Mouse (Mus musculus) hindbrain, embryonic 13.5 days (tissue): Measurements from ENCODE around the gene Duxbl1. TPM values are rescaled to one million over a fixed set of nuclear protein-coding genes. Genes with fewer than 3 reads are reported as not detected.
"Not testable (repeated sequence)": the region's sequence is repeated elsewhere in the genome, so short reads cannot be mapped to it uniquely, and the experiment has no call there.

Experiments used
- ATAC-seq: fragments of 200-750 bp; cut with Nextera tagmentation; 2 replicates; pipeline ENCODE4 v1.8.0; 2017; ENCODE audit warnings: moderate TSS enrichment; ENCODE audit not compliant: low FRiP score
- H3K27ac ChIP-seq: fragments of 300-500 bp; sonication (generic); 2 replicates; pipeline ENCODE4 v1.5.1; 2015; ENCODE audit warnings: inconsistent platforms, mild to moderate bottlenecking, moderate library complexity
- H3K27me3 ChIP-seq: fragments of 300-500 bp; sonication (generic); 2 replicates; pipeline ENCODE4 v1.6.1; 2015; ENCODE audit warnings: mild to moderate bottlenecking, inconsistent platforms
- H3K36me3 ChIP-seq: fragments of 300-500 bp; sonication (generic); 2 replicates; pipeline ENCODE4 v1.6.1; 2015; ENCODE audit warnings: mild to moderate bottlenecking, inconsistent platforms
- H3K4me1 ChIP-seq: fragments of 300-500 bp; sonication (generic); replicated peaks from 2 replicates; pipeline ENCODE4 v1.6.1; 2015; ENCODE audit warnings: inconsistent platforms
- H3K4me2 ChIP-seq: fragments of 300-500 bp; sonication (generic); 2 replicates; pipeline ENCODE4 v1.6.1; 2015; ENCODE audit warnings: inconsistent platforms, mild to moderate bottlenecking, moderate library complexity
- H3K4me3 ChIP-seq: fragments of 300-500 bp; sonication (generic); 2 replicates; pipeline ENCODE4 v1.5.1; 2015; ENCODE audit warnings: mild to moderate bottlenecking, inconsistent platforms
- H3K9ac ChIP-seq: fragments of 300-500 bp; sonication (generic); 2 replicates; pipeline ENCODE4 v1.6.1; 2015; ENCODE audit warnings: mild to moderate bottlenecking, inconsistent platforms
- H3K9me3 ChIP-seq: fragments of 300-500 bp; sonication (generic); 2 replicates; pipeline ENCODE4 v1.6.1; 2016; ENCODE audit warnings: inconsistent platforms
- WGBS: fragments of 180-500 bp; shearing (Covaris S2); methylation state at CpG from one replicate; pipeline ENCODE4 v1.1.7; 2015; 5-methylcytosine and 5-hydroxymethylcytosine counted together
- polyA plus RNA-seq: library from polyadenylated mRNA; unstranded; fragments of >200 nt; fragmentation: Nextera tagmentation; extraction: Ambion mirVana; gene quantifications from 2 replicates; pipeline ENCODE4 v1.2.1, GENCODE M21; 2015

Gene Duxbl1
- 4.9 and 5.7 TPM in 2 replicates for polyA plus RNA-seq

DNA sequence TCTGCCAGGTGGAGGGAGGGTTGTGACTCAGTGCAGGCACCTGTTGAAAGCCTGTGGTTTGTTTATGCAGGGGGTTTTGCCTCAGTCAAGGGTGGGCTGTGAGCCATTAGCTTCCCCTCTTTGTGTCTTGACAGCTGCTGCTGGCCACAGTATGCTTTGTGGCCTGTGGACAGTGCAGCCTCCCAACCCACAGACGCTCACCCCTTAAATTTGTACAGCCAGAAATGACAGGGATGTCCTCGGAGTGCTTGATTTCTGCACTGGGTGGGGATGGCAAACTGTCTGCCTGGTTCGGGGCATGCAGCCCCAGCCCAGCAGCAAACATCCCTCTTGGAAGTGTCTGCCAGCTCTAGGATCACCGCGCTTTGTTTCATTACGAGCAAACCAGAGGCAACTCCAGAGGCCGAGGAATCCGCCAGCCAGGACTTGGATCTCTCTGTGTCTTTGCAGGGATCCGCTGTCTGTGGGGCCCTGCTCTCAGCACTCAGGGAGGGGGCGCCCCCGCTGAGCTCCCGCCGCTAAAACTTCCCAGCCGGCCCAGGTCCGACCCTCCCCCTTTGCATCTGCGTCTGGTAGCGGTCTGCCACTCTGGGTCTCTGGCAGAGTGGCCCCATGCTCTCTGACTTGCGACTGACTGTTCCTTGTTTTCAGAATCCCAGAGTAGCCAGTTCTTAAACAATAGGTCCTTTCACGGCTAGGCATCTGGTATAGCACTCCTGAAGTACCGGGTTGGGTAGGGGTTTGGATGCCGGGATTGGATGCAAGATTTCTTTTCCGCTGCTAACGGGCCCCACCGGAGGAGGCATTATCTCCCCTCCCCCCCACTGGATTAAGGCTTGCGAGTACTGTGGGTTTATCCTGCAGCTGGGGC, at the start of gene Duxbl1:
TSS of gene Duxbl1 (plus strand) at position 207 of the 871 bp plus-strand sequence.
- H3K27me3 ChIP-seq, H3K4me1 ChIP-seq, H3K36me3 ChIP-seq, H3K9me3 ChIP-seq: not testable (repeated sequence)
- no CpG with 5 or more reads among the region's 25 CpGs for WGBS
- H3K9ac ChIP-seq, result peak within 1 kb of the TSS; percentile 61; the same call in 1 of the 2 replicates
- H3K4me2 ChIP-seq, result peak within 1 kb of the TSS; percentile 43
- H3K27ac ChIP-seq, result peak within 1 kb of the TSS; percentile 94
- H3K4me3 ChIP-seq, result peak within 1 kb of the TSS; percentile 31
- peak; percentile 92 for ATAC-seq

GRCm38 (mm10) chr14:25936867-25937630, 41.3 kb upstream of the Duxbl1 start:
- no CpG with 5 or more reads among the region's 5 CpGs for WGBS
- H3K4me2 ChIP-seq, H3K9ac ChIP-seq, H3K36me3 ChIP-seq, H3K4me3 ChIP-seq, H3K4me1 ChIP-seq, H3K9me3 ChIP-seq, ATAC-seq, H3K27me3 ChIP-seq, H3K27ac ChIP-seq: not testable (repeated sequence)

DNA sequence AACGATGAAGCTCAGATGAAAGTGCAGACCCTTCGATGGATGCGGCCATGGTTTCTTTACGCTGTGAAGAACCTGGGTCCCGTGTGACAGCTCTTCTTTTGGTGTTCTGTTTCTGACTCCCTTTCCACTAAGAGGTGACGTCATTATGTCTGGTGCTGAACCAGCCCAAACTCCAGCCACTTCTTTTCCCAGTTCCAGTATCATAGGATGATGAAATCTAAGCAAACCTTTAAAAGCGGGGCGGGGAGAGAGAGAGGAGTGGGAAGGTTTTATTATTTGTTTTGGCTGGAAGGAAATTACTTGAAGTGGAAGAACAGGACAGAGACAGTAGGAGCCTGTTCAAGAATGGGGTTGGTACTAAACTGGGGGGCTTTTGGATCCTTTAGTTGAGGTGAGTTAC, 40.4 kb upstream of the Duxbl1 start, which contains the start of gene Cphx1:
TSS of gene Cphx1 (plus strand) at position 301 of the 400 bp plus-strand sequence.
- H3K4me3 ChIP-seq, H3K4me1 ChIP-seq, H3K9me3 ChIP-seq, H3K36me3 ChIP-seq, H3K27me3 ChIP-seq, H3K9ac ChIP-seq, H3K4me2 ChIP-seq, H3K27ac ChIP-seq, ATAC-seq: not testable (repeated sequence)
- no CpG with 5 or more reads among the region's 8 CpGs for WGBS

DNA sequence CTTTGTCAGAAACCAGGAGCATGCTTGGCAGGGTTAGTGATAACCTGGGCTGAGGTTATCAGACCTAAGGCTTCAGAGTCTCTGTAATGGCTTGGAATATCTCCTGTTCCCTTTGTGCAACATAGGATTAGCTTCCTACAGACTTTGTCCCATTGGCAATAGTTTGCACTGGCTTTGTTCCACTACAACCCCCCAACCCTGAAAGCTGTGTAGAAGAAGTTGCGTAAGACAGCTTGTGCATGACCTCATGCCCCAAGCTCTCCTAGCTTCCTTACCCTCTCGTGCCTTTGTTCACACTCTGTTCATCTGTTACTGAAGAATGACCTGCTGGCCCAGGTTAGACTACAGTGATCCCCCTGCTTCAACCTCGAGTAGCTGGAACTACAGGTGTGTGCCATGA, 20.5 kb upstream of the Duxbl1 start:
- not testable (repeated sequence) for ATAC-seq, H3K27me3 ChIP-seq, H3K4me2 ChIP-seq, H3K9ac ChIP-seq, H3K4me1 ChIP-seq, H3K36me3 ChIP-seq, H3K27ac ChIP-seq, H3K9me3 ChIP-seq, H3K4me3 ChIP-seq
- no CpG with 5 or more reads among the region's 3 CpGs for WGBS

DNA sequence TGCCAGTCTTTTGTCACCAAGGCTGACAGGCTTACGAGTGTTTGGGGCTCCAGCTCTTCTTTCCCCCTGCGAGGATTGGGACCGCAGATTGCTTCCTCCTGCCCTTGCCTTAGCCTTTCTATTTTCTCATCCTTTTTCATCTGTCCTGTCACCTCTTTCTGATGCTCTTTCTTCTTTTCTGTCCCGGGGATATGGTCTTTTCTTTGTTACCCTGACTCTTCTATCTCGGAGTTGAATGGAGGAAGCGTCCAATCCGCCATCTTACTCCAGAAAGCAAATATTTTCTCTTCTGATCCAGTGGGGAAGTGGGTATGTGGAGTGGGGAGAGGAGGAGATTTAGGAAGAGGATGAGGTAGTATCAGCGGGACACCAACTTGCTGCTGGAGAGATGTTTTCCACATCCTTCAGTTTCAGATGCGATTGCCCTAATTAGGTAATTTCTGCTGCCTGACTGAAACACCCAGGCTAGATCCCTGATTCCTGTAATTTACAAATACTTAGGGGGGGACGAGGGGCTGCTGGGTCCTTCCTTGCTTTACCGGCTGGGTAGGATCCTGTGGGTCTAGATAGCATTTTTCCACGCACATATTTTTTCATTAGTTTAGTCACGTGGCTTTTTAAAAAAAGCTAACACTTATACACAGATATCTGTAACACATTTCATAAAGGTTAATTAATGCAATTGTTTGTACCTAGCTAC, 1.0 kb downstream of the Duxbl1 start:
- not testable (repeated sequence) for H3K4me1 ChIP-seq, H3K27me3 ChIP-seq, H3K9me3 ChIP-seq, H3K36me3 ChIP-seq
- Histone ChIP-seq H3K4me2 (peak overlapping the region; percentile 43), H3K27ac (peak overlapping the region; percentile 94), H3K9ac (peak overlapping the region; percentile 61; the same call in 1 of the 2 replicates), H3K4me3 (peak overlapping the region; percentile 31)
- ATAC-seq, result peak; percentile 73
- 0% methylated on average over 7 of the region's 13 CpGs for WGBS

DNA sequence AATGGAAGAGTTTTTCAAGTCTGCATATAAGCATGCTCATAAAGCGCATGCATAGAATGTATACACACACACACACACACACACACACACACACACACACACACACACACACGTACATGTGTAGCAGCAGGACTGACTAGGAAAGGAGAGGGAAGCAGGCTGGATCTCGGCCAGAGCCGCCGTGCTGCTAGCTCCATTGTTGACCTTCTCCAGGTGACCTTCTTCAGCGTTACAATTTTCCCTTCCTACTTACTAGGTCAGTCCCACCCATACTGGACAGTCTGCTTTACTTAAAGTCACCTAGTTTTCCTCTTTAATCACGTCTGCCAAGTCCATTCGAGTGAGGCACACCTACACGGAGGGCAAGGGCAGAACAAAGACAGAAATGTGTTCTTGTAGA, 3.5 kb downstream of the Duxbl1 start:
- H3K9me3 ChIP-seq, H3K4me3 ChIP-seq, ATAC-seq, H3K4me1 ChIP-seq, H3K36me3 ChIP-seq, H3K9ac ChIP-seq, H3K27me3 ChIP-seq, H3K4me2 ChIP-seq, H3K27ac ChIP-seq: not testable (repeated sequence)
- 79% methylated on average over 5 of the region's 9 CpGs for WGBS

DNA sequence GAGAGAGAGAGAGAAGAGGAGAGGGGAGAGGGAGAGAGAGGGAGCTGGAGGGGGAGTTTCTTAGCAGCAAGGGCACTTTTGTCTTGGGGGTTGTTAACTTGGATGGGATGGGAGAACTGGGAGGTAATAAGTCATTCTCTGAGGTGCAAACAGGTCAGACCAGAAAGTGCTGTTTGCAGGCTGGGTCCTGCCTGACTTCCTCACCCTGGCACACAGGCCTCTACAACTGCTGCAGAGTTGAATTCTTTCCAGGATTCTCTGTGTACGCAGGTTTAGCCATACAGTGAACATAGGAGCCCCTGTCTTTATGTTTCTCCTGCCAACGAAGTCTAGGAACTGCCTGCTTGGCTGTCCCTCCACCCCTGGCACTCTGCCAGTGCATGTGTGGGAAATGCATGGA, 29.1 kb downstream of the Duxbl1 start:
- H3K36me3 ChIP-seq, ATAC-seq, H3K27me3 ChIP-seq, H3K27ac ChIP-seq, H3K4me2 ChIP-seq, H3K4me1 ChIP-seq, H3K9ac ChIP-seq, H3K9me3 ChIP-seq, H3K4me3 ChIP-seq: not testable (repeated sequence)
- WGBS, result no CpG with 5 or more reads among the region's 2 CpGs

DNA sequence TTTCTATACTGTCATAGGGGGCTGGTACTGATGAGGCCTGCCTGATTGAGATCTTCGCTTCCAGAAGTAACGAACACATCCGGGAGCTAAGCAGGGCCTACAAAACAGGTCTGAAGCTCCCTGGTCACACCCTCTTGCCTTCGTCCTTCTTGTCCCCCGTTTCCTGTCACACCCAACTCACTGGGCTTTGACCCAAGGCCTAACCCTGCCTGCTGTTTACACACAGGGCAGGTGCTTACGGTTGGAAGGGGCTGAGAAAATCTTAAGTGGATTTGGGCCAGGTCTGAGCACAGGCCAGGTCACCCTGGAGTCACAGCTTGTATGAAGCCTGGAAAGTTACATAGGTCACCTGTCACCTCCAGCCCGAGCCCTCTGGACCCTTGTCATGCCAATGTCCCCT, 38.0 kb downstream of the Duxbl1 start:
- not testable (repeated sequence) for H3K4me3 ChIP-seq, H3K27ac ChIP-seq, H3K4me1 ChIP-seq, H3K9me3 ChIP-seq, H3K9ac ChIP-seq, H3K4me2 ChIP-seq, H3K36me3 ChIP-seq, ATAC-seq, H3K27me3 ChIP-seq
- WGBS, result no CpG with 5 or more reads among the region's 7 CpGs

- H3K9me3 ChIP-seq, H3K27ac ChIP-seq, H3K36me3 ChIP-seq, H3K4me1 ChIP-seq, H3K9ac ChIP-seq, H3K27me3 ChIP-seq, H3K4me3 ChIP-seq, H3K4me2 ChIP-seq, ATAC-seq: not testable (repeated sequence)
- WGBS, result no CpG with 5 or more reads among the region's 9 CpGs
Observed at GRCm38 (mm10) chr14:26021555-26021954, 43.2 kb downstream of the Duxbl1 start.

- H3K27me3 ChIP-seq, H3K36me3 ChIP-seq, H3K9me3 ChIP-seq, H3K9ac ChIP-seq, H3K4me1 ChIP-seq, H3K4me2 ChIP-seq, H3K27ac ChIP-seq, ATAC-seq, H3K4me3 ChIP-seq: not testable (repeated sequence)
- WGBS, result no CpG with 5 or more reads among the region's 6 CpGs
Observed at GRCm38 (mm10) chr14:26022831-26023230, 44.5 kb downstream of the Duxbl1 start.

DNA sequence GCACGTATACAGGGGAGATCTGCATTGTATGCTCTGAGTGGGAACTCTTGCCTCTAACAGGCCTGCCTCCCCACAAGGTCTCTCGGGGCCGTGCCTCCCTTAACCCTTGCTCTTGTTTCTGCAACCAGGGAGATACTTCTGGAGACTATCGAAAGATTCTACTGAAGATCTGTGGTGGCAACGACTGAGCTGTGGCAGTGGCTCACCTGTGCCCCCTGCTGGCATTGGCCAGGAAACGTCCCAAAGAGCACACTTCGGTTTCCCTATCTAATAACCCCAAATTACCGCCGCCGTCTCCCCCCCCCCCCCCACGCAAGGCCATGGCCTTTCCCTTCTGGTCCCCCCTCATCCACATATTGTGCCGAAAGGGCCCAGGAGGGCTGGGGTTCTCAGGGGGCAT, 47.3 kb downstream of the Duxbl1 start:
- H3K4me3 ChIP-seq, H3K4me2 ChIP-seq, H3K36me3 ChIP-seq, H3K4me1 ChIP-seq, ATAC-seq, H3K9me3 ChIP-seq, H3K9ac ChIP-seq, H3K27me3 ChIP-seq, H3K27ac ChIP-seq: not testable (repeated sequence)
- WGBS, result no CpG with 5 or more reads among the region's 12 CpGs

- H3K27me3 ChIP-seq, H3K4me2 ChIP-seq, H3K4me3 ChIP-seq, H3K9ac ChIP-seq, H3K9me3 ChIP-seq, ATAC-seq, H3K36me3 ChIP-seq, H3K27ac ChIP-seq, H3K4me1 ChIP-seq: not testable (repeated sequence)
- WGBS, result no CpG with 5 or more reads among the region's 3 CpGs
Observed at GRCm38 (mm10) chr14:26034364-26034763, 56.0 kb downstream of the Duxbl1 start.
